Mouse (Mus musculus): Measurements from ENCODE around the gene Zkscan14.

DNA sequence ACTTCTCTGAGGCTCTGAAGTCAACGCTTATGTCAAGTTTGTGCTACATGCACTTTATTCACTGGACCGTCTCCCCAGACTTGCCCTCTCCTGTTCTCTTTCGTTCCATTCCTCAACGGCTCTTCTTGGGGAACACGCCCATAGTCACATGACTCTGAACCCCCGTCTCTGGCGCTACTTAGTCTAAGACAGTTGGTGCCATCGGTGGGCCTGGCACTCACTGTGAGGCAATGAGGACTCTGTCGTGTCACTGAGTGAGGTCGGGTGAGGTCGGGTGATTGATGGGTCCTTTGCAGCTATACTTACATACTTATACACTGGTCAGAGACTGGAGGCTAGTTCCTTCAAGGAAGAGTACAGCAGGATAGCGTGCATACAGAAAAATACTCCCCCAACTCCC lies 21.7 kb upstream of the Zkscan14 start:
- TF ChIP-seq CHD2 (IDR thresholded peaks at IDR 0.05; ENCODE audit: low read depth, low read length) (no peak), HCFC1 (IDR thresholded peaks at IDR 0.05; ENCODE audit: borderline replicate concordance, insufficient read depth, low read length) (no peak), MAFK (IDR thresholded peaks at IDR 0.05; ENCODE audit: insufficient read depth, low read depth, low read length) (no peak), ZC3H11A (IDR thresholded peaks at IDR 0.05; ENCODE audit: borderline replicate concordance, low read depth, low read length) (no peak), ZNF384 (IDR thresholded peaks at IDR 0.05; ENCODE audit: low read depth, low read length) (no peak)

Data from ES-E14 (cell line).